Mouse (Mus musculus) adrenal gland, postnatal 25 days (tissue): ENCODE results near the gene Enpp1. TPM values are rescaled to one million over a fixed set of nuclear protein-coding genes. Genes with fewer than 3 reads are reported as not detected.
A peak's percentile ranks its signal among the peaks of the same experiment; 100 is the strongest.

Source experiments
- DNase-seq: peaks from one replicate; pipeline ENCODE4 v3.0.0; 2021; ENCODE audit warnings: mixed read lengths
- total RNA-seq: library from RNA; stranded (reverse); gene quantifications from 2 replicates; pipeline ENCODE4 v1.2.3, GENCODE M21; 2021

Gene Enpp1
- total RNA-seq, 1 experiment from 2014 or later: 2.0 TPM

DNA sequence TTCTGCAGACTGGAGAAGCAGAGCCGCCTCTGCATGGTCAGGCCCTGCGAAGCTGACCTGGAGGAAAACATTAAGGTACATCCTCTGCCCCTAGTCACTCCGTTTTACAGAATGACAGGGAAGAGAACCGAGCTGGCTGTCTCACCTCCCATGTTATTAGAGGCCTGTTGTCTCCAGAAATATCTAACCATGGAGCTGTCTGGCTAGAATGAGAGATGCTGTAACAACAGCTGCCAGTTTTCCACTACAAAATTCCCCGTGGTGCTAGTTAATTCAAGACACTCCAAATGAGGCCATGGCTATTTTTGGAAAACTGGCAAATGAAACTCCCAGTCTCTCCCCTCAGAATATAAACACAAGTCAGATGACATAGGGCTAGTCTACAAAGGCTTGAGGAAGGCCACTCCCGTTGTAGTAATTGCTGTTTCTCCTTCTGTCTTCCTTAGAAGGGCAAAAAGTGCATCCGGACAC is 115.1 kb downstream of the Enpp1 start:
- DNase-seq: no peak

- peak; percentile 26 for DNase-seq
Measured at GRCm38 (mm10) chr10:24596003-24596868, 115.7 kb downstream of the Enpp1 start.

DNA sequence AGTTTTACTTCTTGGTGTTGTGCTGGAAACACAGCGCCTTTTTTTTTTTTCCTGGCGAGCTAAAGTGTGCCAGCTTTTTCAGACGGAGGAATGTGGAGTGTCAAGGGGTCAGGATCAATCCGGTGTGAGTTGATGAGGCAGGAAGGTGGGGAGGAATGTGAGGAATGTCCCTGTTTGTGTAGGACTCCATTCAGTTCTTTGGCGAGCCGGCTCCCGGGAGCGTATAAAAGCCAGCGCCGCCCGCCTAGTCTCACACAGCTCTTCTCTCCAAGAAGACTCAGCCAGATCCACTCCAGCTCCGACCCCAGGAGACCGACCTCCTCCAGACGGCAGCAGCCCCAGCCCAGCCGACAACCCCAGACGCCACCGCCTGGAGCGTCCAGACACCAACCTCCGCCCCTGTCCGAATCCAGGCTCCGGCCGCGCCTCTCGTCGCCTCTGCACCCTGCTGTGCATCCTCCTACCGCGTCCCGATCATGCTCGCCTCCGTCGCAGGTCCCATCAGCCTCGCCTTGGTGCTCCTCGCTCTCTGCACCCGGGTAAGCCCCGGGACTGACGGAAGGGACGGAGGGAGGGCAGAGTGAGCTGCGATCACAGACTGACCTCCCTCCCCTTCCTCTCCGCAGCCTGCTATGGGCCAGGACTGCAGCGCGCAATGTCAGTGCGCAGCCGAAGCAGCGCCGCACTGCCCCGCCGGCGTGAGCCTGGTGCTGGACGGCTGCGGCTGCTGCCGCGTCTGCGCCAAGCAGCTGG is 116.5 kb downstream of the Enpp1 start, which contains the start of gene Ccn2:
Gene Ccn2 (plus strand): TSS at position 193 of the 753 bp plus-strand sequence.
- peak; percentile 64 for DNase-seq

- DNase-seq: no peak
Measured at GRCm38 (mm10) chr10:24593556-24593955, 118.4 kb downstream of the Enpp1 start.

GRCm38 (mm10) chr10:24592969-24593368 is 119.0 kb downstream of the Enpp1 start:
- no peak for DNase-seq

DNA sequence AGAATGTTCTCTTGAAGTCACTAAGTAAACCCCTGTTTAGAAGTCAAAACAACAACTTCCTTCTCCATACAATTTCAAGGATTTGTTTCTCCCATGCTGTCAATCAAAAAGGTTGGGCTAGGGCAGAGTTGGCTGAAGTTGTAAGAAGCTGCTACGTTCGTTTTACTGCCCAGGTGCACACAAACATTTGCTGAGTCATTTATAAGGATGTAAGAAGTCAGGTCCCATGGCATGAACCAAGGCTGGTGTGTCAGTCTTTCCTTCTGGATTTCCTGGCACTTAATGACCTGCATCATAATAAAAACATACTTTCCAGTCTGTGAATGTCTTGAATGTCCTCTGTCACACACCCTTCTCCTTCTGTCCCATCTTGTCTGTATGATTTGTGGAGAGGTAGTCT is 119.6 kb downstream of the Enpp1 start:
- no peak for DNase-seq

DNA sequence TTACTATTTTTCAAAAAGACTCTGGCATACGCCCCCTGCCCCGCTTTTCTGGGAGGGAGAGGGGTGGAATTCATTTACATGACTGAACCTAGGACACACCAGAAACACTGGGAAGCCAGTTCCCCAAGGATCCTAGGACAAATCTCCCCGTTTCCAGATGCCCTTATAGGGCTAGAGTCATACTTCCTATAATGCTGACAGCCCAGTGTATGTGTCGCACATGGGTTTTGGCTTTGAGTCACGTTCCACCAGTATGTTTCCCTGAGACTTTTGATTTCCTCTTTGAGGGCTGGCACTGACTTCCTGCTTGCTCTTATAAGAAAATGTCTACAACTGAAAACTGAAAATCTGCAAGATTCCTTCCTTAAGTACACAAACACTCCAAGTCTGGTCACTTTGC is 120.2 kb downstream of the Enpp1 start:
- DNase-seq: no peak

DNA sequence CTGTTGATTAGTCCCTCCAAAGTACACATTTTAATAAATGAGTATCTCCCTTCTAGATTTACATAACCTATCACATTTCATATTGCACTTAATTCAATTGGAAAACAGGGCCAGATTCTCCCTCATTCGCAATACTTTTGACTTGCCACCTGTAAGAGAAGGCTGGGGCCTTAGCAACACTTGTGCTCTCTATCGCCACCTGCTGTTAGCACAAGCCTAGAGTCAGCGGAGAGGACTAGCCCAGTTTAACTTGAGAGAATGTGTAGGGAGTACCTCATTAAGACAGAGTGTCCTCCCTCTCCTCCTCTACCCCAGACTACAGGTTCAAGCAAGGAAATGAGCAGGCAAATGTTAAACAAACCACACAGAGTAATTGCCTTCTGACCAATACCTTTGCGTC is 120.8 kb downstream of the Enpp1 start:
- DNase-seq: peak; percentile 83

- no peak for DNase-seq
Measured at GRCm38 (mm10) chr10:24590546-24590945, 121.4 kb downstream of the Enpp1 start.

- DNase-seq: no peak
Measured at GRCm38 (mm10) chr10:24589238-24589637, 122.7 kb downstream of the Enpp1 start.

- DNase-seq: no peak
Measured at GRCm38 (mm10) chr10:24588824-24589223, 123.1 kb downstream of the Enpp1 start.

Other genes with a start within 250 kb of the Enpp1 start
- 44.4 and 55.1 TPM in 2 replicates for gene Ccn2, start 116.7 kb downstream of the Enpp1 start, total RNA-seq
- 3.1 and 3.4 TPM in 2 replicates for gene Enpp3, start 130.7 kb upstream of the Enpp1 start, total RNA-seq
- gene Med23, start 157.8 kb upstream of the Enpp1 start, total RNA-seq: 28.1 and 34.1 TPM in 2 replicates
- 9.6 TPM in 1 of 2 replicates, not detected in the other for gene Arg1, start 215.3 kb upstream of the Enpp1 start, total RNA-seq